Mouse (Mus musculus): ENCODE results near the gene Adam25.
"Not testable (repeated sequence)": the region's sequence is repeated elsewhere in the genome, so short reads cannot be mapped to it uniquely, and the experiment has no call there.

Gene Adam25

GRCm38 (mm10) chr8:40751908-40752307 is at the start of gene Adam25:
Gene Adam25 (plus strand): TSS chr8:40752208.
- not testable (repeated sequence) for DNase-seq (ENCODE audit: low read depth)

GRCm38 (mm10) chr8:40715406-40715805 is 36.6 kb upstream of the Adam25 start:
- DNase-seq (ENCODE audit: low read depth) = not testable (repeated sequence)

GRCm38 (mm10) chr8:40715986-40716385 is 36.0 kb upstream of the Adam25 start:
- DNase-seq (ENCODE audit: low read depth) = no peak

DNA sequence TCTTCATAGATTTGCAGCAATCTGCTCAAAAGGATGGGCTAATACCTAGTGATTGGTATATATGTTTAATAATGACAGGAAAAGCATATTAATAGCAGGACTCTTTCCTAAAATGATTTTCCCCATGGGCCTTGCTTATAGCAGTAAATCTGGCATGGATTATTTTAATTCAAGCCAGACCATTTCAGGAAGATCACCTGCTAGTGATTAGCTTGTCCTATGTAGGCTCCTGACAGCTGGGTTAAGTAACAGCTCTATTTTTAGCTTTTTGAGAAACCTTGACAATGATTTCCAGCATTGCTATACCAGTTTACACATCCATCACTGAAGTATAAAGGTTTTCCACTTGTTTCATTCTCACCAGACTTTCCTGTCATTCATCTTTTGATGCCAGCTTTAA is 31.3 kb downstream of the Adam25 start:
- DNase-seq (ENCODE audit: low read depth) = no peak

DNA sequence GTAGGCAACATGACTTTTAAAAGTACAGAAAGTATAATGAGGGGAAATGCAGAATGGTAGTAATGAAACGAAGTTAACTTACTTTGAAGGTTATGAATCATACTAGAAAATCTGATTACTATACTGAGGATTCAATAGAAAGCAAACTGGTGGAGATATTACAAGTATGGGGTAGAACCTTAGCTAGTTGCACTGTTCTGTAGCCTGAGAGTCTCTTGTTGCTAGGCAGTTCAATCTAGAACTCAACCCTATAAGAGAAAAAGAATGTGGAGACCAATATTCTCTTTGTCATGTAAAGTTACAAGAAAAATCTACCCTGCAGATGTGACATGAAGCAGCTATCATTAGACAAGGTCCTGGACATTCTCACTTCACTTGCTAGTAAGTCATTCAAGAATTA is 41.0 kb downstream of the Adam25 start, which contains the start of gene Adam20:
Gene Adam20, plus strand, starts transcription at position 301 of the 400 bp plus-strand sequence.
- not testable (repeated sequence) for DNase-seq (ENCODE audit: low read depth)

DNA sequence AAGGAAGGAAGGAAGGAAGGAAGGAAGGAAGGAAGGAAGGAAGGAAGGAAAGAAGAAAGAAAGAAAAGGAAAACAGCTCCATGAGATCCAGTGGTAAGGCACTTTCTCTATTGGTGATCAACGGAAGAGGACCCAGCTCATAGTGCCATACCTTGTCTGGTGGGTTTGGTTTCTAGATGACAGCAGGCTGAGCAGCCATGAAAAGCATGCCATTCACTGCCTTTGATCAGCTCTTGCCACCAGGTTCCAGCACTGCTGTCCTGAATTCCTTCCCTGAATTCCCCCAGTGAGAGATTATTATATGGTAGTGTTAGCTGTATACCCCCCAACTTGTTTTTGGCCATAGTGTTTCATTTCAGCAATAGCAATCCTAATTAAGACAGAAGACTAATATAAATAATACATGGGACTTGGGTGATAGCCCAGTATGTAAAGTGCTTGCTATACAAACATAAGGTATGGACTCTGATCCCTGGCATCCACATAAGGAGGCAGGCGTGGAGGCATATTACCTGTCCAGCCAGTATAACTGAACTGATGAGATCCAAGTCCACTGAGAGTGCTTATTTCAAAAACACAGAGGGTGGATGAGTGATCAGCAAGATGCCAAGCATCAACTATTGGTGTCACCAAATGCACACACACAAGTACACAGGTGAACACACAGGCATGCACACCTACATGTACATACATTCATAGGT is 51.5 kb downstream of the Adam25 start:
- no peak for DNase-seq (ENCODE audit: low read depth)

Measured in 416B (cell line).